Mouse (Mus musculus): Measurements from ENCODE around the gene Nfkb2.

Nfkb2 gene

DNA sequence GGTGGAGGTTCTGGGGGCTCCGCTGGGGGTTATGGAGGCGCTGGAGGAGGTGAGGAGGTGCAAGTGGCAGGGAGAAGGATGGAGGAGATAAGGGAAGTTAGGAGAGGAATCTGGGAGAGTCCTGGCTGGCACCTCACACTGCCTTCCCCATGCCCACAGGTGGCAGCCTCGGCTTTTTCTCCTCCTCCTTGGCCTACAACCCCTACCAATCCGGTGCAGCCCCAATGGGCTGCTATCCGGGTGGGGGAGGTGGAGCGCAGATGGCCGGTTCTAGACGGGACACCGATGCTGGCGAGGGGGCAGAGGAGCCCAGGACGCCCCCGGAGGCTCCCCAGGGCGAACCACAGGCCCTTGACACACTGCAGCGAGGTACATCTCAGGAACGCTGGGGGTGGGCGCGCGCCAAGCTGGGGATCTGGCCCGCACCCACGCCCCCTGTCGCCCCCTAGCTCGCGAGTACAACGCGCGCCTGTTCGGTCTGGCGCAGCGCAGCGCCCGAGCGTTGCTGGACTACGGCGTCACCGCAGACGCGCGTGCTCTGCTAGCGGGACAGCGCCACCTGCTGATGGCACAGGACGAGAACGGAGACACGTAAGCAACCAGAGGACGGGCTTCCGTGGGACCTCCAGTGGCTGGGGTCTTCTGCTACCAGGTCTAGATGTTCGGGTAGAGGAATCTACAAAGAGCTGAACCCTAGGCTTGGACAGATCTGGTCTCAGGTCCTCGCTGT, 4.8 kb downstream of the Nfkb2 start:
- in situ Hi-C loops (cut with MboI), result no loop called here

DNA sequence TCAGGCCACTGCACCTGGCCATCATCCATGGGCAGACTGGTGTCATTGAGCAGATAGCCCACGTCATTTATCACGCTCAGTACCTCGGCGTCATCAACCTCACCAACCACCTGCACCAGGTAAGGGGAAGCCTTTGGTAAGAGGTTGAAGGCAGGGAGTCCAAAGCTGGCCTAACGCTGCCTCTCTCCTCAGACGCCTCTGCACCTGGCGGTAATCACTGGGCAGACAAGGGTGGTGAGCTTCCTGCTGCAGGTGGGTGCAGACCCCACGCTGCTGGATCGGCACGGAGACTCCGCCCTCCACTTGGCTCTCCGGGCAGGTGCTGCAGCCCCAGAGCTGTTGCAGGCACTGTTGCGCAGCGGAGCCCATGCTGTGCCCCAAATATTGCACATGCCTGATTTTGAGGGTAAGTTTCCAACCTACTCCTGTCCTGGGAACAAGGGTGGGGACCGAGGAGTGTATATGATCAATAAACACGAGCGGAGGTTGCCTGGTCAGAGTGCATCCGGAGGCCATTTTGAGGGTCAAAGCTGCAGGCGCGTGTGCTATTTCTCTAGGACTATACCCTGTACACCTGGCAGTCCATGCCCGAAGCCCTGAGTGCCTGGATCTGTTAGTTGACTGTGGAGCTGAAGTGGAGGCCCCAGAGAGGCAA, 5.7 kb downstream of the Nfkb2 start:
- in situ Hi-C loops (cut with MboI), result no loop called here

DNA sequence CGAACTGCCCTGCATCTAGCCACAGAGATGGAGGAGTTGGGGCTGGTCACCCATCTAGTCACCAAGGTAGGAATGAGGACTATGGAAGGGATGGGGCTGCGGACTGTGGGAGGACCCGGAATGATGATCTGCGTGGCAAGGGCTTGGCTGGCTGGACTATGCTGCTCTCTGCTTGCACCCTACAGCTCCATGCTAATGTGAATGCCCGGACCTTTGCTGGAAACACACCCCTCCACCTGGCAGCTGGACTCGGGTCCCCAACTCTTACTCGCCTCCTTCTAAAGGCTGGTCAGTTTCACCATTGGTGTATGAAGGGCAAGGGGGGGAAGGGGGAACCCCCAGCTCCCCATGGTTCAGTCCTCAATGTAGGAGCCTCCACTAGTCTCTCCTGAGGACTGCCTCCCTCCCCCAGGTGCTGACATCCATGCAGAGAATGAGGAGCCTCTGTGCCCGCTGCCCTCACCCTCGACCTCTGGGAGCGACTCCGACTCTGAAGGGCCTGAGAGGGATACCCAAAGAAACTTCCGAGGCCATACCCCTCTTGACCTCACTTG, 6.3 kb downstream of the Nfkb2 start:
- in situ Hi-C loops (cut with MboI), result no loop called here

DNA sequence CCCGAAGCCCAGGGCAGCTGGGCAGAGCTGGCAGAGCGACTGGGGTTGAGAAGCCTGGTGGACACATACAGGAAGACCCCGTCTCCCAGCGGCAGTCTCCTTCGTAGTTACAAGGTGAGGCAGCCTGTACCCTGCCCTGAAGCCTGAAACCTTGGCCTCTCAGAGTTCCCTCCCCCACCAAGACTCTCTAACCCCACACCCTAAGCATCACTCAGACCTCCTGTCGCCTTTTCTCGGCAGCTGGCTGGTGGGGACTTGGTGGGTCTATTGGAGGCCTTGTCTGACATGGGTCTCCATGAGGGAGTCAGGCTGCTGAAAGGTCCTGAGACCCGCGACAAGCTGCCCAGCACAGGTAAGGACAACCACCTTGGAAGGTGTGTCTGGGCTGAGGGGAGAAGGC, 7.2 kb downstream of the Nfkb2 start:
- in situ Hi-C loops (cut with MboI), result no loop called here

DNA sequence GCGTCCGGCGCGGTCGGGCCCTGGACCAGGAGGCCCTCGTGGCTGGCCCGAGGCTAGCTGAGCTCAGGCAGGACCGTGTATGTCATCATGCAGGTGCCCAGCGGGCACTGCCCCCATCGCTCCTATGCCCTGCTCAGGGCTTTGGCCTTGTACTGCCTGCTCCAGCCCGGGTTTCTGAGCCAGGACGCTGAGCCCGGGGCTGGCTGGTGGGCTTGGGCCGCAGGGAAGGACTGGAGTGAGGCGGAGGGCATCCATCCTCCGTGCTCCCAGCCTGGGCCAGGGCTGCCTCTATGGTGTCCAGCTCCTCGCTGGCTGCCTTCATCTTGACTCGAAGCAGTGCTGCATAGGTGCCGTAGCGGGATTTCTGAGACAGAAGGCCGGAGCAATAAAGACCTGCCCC, 8.4 kb downstream of the Nfkb2 start:
- in situ Hi-C loops (cut with MboI), result no loop called here

DNA sequence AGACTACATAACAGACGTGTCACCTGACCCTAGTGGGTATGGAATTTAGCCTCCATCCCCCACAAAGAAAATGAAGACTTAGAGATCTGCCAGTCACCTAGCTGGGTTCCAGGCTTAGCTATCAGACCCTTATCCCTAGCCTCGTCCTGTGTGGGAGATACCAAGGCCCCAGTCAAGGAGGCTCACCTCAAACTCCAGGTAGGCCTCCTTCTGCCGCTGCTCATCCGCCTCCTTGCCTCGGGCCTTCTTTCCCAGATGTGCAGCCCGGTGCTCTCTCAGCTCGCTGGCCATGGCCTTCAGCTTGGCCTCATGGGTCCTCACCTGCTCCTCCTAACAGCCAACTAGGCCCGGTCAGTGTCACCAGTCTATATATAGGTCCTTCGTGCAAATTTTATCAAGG, 9.0 kb downstream of the Nfkb2 start:
- in situ Hi-C loops (cut with MboI), result no loop called here

DNA sequence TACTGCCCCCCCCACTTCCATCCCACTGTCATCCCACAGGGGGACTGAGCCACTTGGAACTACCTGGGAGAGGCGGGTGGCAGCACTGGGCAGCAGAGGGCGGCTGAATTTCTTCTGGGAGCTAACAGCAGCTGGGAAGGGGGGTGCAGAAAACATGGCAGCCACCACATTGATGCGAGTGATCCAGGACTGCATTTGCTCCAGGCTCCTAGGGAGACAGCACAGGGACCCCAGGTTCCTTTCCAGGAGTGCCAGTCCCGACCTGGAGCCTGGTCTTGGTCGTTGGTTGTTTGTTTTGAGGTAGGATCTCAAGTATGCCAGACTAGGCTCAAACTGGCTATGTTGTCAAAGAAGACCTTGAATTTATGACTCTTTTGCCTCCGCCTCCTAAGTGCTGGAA, 9.5 kb downstream of the Nfkb2 start:
- in situ Hi-C loops (cut with MboI), result no loop called here

DNA sequence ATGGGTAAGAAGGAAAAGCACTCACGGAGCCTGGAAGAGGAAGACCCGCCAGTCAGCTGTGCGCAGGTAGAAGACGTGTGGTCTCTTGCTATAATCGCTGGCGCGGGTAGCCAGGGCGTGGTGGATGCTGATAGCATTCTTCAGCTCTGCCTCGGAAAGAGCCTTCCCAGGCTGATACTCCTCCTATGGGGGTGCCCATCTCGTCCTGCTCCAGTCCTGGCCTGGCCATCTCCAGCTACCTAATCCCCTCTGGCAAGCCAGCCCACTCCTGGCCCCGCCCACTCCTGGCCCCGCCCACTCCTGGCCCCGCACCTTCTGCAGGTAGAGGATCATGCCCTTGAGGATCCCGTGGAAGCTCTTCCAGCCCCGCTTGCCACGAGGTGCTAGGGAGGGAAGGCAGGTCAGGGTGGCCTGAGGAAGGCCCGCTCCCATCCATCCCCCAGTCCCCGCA, 10.1 kb downstream of the Nfkb2 start:
- in situ Hi-C loops (cut with MboI), result no loop called here

DNA sequence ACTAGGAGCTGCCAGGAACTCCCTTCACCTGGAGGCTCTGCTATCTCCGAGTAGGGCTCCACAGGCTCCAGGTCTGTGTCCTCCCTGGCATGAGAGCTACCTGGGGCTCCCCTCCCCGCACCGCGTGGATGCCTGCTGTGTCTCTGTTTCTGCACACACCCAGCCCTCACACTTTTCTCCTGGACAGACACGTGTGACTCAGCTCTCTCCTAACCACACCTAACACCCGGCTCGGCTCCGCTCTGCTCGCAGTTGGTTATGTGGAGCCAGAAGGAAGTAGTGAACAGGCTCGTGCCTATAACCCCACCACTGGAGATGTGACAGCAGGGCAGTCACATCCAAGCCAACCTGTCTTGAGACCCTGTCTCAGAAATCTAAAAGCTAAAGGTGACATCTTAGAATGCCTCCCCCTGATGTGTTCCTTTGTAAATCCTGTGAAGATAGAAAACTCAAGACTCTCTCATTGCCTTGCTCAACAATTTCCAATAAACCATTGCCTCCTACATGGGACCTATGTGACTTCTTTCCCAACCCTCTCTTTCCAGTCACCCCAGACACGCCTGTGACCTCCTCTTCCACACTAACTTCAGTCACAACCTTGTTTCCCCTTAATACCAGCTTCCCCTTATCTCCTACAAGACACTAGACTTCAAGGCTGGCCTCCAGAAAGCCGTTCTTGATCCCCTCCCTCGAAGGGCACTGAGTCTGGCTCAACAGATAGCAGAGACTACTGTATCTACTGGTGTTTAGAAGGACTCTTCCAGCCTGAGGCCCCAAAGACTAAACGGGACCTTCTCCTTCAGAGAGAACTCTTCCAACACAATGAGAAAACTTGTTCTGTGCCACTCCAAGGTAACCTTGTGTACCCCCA, 11.0 kb downstream of the Nfkb2 start:
- in situ Hi-C loops (cut with MboI), result no loop called here

DNA sequence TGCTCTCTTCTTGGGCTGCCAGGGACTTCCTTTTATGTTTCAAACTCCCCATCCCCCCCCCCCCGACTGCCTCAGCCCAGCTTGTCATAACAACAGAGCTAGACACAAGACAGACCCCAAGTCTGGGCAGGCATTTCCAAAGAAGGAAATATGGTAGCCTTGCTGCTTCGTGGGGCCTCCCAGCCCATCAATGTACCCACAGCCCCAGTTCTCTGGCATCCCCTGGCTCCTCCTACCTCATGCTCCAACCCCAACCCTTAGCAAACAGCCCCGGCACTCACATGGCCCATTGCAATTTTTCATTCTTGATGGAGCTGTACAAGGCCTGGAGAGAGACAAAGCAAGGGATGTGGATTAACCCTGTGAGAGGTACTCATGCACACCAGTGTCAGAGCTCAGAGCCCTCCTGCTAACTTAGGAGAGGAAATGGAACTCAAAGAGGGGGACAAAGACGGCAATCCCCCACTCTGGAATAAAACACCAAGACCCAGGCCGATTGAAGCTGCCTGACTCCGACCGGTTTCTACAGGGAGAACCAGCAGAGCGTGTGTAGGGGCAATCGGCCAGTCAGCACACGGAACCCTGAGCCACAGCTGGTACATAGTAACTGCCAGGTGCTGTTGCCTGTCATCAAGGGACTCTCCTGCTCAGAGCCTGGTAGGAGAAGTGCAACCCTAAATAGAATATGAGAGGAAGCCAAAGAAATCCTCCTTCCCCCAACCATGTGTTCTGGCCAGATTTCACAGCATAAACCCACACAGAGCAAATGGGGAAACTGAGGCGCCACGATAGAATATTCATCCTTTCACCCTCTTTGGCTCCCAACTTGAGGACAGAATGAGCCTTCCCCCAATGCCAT, 11.9 kb downstream of the Nfkb2 start:
- in situ Hi-C loops (cut with MboI), result no loop called here

DNA sequence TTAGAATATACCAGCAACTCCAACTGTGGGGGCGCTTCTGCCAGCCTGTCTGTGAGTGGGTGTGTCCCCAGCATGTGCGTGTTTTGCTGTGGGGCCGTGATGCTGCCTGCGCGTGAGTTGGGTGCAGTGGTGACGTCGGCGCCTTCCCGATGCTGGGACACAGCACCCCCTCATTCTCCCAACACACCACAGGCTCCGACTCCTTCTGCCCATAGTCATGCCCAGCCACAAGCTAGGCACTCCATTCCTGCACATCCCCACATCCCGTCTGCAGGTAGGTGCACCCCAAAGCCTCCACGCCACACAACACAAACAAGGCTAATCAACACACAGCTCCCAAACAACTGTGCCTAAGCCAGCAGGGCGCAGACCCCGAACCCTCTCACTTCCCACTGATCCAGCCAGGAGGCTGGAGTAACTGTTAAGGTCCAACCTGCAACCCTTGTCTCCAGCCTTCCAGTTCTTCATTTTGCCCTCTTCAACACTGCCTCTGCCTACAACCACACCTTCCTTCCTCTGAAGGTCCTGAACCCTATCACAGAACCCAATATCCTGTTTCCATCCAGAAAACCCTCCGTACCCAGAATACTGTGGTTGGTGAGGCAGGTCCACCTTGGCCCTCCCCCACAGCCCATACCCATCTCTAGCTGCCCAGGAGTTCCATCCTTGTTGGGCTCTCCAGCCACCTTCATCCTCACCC, 12.9 kb downstream of the Nfkb2 start:
- in situ Hi-C loops (cut with MboI), result no loop called here

DNA sequence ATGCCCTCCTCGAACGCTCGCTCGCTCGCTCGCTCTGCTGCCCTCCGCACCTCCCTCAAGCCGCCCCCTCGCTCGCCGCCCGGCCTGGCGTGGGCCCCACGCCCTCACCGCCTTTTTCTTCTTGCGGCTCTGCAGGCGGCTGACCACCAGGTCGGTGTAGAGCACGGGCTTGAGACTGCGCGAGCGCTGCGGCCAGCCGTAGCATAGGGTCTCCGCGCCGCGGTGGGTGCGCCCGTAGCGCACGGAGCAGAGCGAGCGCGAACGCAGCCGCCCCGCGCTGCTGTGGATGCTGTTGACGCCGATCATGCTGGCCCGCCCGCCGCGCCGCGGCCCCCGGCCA, 13.4 kb downstream of the Nfkb2 start:
- in situ Hi-C loops (cut with MboI), result no loop called here

DNA sequence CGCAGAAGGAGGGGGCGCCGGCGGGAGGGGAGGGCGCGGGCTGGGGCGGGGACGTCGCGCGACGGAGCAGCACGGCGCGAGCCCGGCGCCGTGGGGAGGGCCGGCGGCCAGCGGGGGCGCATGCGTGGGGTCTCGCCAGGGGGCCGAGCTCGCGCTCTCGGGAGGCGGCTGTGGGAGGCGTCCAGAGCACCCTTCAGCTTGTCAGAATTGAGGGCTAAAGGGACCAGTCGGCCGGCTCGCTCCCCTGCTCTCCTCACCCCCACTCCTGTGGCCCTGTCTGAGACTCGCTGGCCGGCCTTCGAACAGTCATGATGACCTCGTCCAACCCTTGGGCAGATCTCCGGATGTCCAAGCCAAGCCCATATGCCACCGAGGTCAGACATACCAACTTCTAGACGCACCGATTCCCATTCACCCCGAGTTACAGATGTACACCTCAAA, 13.9 kb downstream of the Nfkb2 start:
- in situ Hi-C loops (cut with MboI), result no loop called here

DNA sequence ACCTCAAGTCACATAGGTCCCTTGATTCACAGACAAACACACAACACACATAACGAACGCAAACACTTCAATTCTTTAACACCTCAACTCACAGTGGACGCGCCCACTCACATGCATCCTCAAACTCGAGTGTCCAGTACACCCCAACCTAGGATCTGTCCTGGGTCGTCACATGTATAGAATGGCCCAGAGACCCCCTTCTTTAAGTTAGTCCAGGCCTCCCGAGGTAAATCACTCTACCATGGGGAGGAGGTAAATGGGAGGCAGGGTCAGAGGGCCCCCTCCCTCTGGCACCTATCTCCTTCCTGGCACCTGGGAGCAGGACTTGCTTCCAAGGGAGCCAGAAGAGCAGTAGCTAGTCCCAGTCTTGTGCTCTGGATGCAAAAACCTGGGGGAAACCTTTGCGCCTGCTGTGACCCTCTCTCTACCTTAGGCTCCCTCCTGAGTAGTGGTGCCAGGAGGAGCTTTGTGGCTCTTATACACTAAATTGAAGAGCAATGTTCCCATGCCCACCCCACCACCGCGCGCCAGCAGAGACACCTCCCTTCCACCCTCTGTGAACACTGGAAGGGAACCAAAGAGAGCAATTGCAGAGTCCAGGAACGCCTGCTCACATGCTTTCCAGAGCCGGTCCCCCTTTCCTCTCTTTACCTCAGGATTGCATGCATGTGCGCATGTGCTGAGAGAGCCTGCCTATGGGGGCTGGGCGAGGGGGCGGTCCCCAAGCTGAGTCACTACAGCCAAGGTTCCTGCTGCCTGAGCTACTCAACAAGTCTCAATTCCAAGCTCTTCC, 14.7 kb downstream of the Nfkb2 start:
- in situ Hi-C loops (cut with MboI), result no loop called here

DNA sequence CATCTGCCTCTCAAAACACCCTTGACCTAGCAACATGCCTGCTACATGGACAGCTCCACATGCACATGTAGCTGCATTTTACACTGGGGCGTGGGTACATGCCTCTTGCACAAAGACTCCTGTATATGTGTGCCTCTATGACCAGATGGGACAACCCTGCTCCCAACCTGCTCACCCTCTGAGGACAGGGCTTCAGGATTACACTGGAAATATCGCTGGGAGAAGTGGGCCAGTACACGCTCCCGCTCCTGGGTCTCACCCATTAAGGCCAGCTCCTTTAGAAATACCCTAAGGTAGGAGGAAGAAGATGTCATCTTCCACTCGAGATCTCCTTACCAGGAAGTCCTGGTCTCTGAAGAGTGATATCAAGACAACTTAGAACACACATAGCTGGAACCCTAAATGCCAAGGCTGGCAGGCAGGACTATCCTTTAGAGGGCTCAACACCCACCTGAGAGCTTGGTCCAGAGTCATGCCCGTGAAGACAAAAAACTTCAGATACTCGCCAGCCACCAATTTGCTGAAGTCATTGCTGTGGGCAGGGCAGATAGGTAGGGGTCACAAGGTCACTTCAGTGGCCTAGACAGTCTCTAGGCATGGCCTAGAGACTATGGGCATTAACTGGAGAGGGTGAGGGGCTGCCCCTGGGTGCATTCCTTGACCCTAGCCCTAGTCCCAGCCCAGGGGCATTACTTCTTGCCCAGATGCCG, 16.1 kb downstream of the Nfkb2 start:
- in situ Hi-C loops (cut with MboI), result no loop called here

DNA sequence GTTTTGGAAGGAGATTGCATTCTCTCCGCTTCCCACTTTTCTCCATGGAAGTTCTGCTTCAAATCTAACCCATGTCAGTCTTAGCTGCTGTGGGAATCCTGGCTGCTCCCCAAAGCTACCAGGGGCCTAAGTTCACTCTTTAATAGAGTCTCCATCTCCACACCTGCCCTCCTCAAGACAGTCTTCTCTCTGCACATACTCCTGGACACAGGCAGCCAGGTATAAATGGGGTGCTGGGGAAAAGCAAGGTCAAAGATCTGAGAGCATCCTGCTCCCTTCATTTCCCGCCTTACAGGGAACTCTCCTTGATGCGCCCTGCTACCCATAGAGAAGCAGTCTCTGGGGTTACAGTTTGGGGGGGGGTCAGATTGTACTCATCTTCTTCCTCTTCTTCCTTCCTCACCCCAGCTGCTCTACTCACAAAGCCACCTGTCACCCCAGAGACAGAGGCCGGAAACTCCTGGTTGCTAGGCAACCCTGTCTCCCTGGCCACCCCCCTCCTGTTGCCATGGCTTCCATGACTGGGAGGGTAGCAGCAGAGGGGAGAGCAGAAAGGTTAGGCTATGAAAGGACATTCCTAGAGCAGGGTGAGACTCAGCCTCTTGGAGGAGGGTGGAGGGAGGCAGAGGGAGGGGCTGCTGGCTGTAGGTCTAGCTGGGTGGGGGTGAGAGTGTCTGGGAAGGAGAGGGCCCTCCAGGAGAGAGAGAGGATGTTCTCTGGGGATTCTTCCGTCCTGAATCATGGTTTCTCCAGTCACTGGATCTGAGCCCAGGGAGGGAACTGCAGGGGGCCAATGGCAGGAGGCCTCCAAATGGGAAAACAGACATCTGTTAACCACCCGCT, 17.2 kb downstream of the Nfkb2 start:
- in situ Hi-C loops (cut with MboI), result no loop called here

DNA sequence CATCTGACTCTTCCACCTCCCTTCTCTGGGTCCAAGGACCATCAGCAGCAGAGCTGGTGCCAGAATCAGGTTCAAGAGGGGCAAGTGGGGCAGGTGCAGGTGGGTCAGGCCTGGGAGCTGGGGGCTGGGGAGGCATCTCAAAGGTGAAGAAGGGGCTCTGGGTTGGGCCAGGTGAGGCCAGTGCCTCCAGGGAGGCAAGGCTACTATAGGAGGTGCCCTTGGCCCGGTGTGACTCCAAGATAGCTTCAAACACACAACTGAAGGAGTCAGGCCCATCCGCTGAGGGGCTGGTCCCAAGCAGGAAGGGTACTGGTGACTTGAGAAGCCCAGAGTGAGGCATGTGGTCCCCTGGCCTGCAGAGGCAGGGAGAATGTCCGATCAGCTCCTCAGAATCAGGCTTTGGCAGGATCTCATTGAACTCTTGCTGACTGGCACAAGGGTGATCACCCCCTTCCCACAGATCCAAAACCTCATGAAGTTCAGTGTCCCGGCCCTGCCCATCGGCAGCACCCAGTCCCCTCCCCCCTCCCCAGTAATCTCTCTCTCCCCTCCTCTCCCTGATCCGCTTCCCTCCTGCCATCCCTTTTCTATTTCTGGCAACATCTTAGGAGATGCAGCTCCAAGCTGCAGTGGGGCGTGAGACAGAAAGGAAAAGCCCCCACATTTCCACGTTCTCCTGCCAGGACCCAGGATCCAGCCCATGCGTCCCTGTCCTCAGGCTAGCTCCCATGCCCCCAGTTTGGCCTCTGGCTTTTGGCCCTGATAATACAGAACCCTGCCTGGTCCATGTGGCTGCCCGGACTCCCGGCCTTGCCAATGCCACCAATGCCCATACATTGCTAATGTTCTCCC, 18.2 kb downstream of the Nfkb2 start:
- in situ Hi-C loops (cut with MboI), result no loop called here

All from mature B cell (primary cell).